ENCODE assay signal across 20 mouse cellular contexts in genomic region chr13:101796983-101797382, GRCm38 (mm10). TPM values are rescaled to one million over a fixed set of nuclear protein-coding genes. Genes with fewer than 3 reads are reported as not detected.
DNase-seq lines count a peak whose midpoint lies in the region; ATAC-seq and TF ChIP-seq lines count a peak whose summit lies in the region.
"Had no signal": no experiment of that assay in that cellular context is flagged by ENCODE, and none has a peak within 500 bp of the region (broad histone marks: within the 10 kb centered on the region; RNA-seq: fewer than 3 reads in every experiment).

No protein-coding gene starts in this region.

- no peak for TF ChIP-seq CTCF in layer of hippocampus, adult 2 months (conservative IDR thresholded peaks at IDR 0.05)

- peak overlapping the region; percentile 32; the same call in 1 of the 2 replicates for H3K27ac ChIP-seq in layer of hippocampus, adult 2 months
- H3K27ac ChIP-seq: embryonic facial prominence, embryonic 15.5 days; heart, embryonic 15.5 days; hindbrain, embryonic 10.5 days; lung, embryonic 15.5 days; neural tube, embryonic 12.5 days had no signal

- ATAC-seq in activated CD4-positive, CD25-positive, alpha-beta regulatory T cell, adult 4 months, result peak; percentile 67
- ATAC-seq in megakaryocyte, adult 5-6 weeks (ENCODE audit: poor library complexity, severe bottlenecking), result peak; percentile 19; the same call in 1 of the 2 replicates

- no peak for DNase-seq in layer of hippocampus, adult 2 months (ENCODE audit: low spot score in 2 of 2)
- DNase-seq in layer of hippocampus, adult 9-10 months (ENCODE audit: low spot score), result no peak
- peak; percentile 60 for DNase-seq in CD4-positive, CD25-positive, alpha-beta regulatory T cell, adult 2 months (ENCODE audit: low read depth, low spot score)
- DNase-seq in spleen, adult 18-20 months, result no peak
- DNase-seq in right cerebral cortex, postnatal 36 days (ENCODE audit: low spot score in 2 of 2), result no peak
- DNase-seq: adrenal gland, postnatal 25 days; cerebellum, adult 11-12 months; cerebellum, postnatal 25 days; gastrocnemius, postnatal 14 days; kidney, adult 2 months; kidney, postnatal 10 days; lung, postnatal 4 days; right cerebral cortex, adult 18-20 months had no signal

- no peak overlapping the region for H3K4me3 ChIP-seq in layer of hippocampus, adult 2 months
- H3K4me3 ChIP-seq: embryonic facial prominence, embryonic 15.5 days; heart, embryonic 15.5 days; hindbrain, embryonic 10.5 days; lung, embryonic 15.5 days; neural tube, embryonic 12.5 days had no signal

RNA-seq across cellular contexts. Expression of gene Pik3r1, which starts 29.0 kb away (rescaled TPM):
- 10 to 100 TPM; 79.8 to 80.8 TPM for total RNA-seq in layer of hippocampus, adult 2 months (2021)
- 10 to 100 TPM; 62.7 to 97.2 TPM for polyA plus RNA-seq in activated CD4-positive, CD25-positive, alpha-beta regulatory T cell, adult 4 months (2017; shearing (Covaris generic))
- total RNA-seq in megakaryocyte, adult 5-6 weeks (2015), result 67.7 and 93.8 TPM in 2 replicates
- 56.5 and 69.6 TPM in 2 replicates for total RNA-seq in megakaryocyte, adult 5-6 weeks (2017)
